Mouse (Mus musculus): ENCODE measurements at regions not wholly inside any gene's neighbourhood (a gene's known extent, or its start where the extent isn't known, plus 50 kb on each side); places are given as distances from the start of the nearest gene placed in this dataset.

DNA sequence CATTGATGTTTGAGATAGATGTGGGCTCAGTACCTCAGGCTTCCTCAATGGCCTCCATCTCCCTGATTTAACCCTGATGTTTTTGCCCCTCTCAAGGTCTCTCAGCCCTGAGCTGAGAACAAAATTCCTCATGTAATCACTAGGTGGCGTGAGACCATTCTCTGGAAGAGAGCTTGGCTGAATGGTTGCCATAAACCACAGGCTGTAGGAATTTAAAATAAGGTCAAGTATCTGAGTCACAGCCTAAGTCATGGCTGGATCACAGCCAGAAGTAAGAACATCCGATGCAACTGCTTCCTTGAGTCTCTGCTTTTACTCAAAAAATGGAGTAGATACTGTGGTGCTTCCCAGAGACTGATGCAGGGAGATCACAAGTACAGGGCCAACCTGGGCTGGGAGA lies 77.1 kb upstream of the Xylt1 start:
- no peak for TF ChIP-seq USF1 (IDR thresholded peaks at IDR 0.05; ENCODE audit: low read depth)
- TF ChIP-seq CTCF (IDR thresholded peaks at IDR 0.05; ENCODE audit: control insufficient read depth, insufficient read depth, insufficient read length): no peak
- TF ChIP-seq MAX (IDR thresholded peaks at IDR 0.05): no peak
- no peak for TF ChIP-seq MYOG (IDR thresholded peaks at IDR 0.05; ENCODE audit: control insufficient read depth, extremely low read depth, insufficient read length)
- TF ChIP-seq MYOD1 (IDR thresholded peaks at IDR 0.05; ENCODE audit: control insufficient read depth, insufficient read length, low read depth): no peak
- no peak for TF ChIP-seq CEBPB (IDR thresholded peaks at IDR 0.05; ENCODE audit: low read depth)
- TF ChIP-seq FOSL1 (IDR thresholded peaks at IDR 0.05; ENCODE audit: insufficient read depth, low read length, poor library complexity, severe bottlenecking): no peak

Data from C2C12 (cell line).